Mouse (Mus musculus): ENCODE measurements around the gene Gas2l3.

The Gas2l3 gene

DNA sequence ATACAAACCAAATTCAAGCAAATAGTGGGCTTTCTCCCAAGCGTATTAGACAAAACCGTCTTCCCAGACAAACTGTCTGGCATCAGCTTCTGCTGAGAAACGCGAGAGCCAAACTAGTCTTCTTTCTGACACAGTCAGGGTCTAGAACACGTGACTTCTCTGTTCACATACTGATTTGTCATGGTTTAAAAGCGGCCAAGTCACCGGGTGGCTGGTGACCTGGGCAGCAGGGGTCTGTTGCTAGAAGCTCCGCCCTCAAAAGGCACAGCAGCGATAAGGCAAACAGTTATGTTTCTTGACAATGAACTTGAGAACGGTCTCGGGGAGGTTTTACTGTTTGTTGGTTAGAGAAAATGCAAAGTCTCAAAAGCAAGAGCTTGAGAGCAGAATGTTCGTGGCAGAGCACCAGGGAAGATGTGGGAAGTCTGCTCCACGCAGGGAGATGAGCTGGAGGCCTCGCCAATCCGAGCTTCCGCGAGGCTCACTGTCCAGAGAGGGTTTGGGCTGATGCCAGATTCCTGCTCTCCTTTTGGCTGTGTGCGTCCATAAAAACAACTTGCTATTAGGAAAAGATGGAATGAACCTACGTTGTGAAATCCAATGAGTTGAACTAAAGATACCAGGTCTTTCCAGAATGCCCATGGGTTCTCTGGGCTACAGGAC lies 43.0 kb downstream of the Gas2l3 start:
- DNase-seq (ENCODE audit: low read depth, low spot score): no peak

DNA sequence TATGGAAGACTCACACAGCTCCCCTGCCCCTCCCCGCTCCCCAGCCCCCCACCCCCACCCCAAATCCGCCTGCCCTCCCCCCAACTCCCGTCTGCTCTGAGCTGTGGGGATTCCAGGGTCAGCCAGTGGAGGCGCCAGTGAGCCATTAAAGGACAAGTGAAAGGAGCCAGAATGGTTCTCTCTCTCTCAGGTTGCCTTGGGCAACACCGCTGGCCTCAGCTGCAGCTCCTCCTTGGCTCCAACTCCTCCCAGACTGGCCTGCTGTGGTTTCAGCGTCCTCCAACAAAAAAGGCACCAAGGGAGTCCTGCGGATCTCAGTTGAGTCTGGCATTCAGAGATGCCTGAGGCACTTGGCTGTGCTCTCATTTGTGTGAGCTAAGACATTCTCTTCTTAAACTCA lies 47.9 kb downstream of the Gas2l3 start:
- no peak for DNase-seq (ENCODE audit: low read depth, low spot score)

DNA sequence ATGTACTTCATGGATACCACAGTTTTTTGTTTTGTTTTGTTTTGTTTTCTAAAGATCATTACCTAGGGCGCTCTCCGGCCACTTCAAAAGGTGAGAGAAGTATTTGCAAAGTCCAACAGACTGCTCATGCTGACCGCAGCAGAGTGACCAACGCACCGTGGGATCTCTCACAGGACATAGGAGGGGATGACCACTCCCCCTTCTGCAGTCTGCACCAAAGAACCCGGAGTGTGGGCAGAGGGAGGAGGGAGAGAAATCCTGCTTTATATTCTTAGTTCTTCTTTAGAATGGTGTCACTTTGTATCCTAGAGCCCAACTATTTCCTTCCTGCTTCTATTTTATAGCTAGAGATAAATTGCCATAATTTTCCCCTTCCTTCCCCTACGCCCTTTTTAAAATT lies 48.4 kb downstream of the Gas2l3 start:
- no peak for DNase-seq (ENCODE audit: low read depth, low spot score)

DNA sequence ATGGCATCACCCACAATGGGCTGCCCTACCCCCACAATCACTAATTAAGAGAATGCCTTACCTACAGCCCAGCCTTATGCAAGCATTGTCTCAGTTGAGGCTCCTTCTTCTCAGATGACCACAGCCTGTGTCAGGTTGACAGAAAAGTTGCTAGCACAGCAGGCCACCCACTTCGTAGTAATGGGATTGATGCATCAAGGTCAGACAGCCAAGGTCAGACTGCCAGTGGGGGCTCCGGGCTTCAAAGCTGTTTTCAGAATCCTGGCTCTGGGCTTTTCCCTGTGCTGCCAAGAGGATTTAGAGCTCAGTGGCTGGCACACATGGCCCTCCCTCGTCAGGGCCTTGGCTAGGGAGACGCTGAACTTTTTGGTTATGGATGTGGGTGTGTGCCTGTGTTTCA lies 51.1 kb downstream of the Gas2l3 start:
- DNase-seq (ENCODE audit: low read depth, low spot score): no peak

DNA sequence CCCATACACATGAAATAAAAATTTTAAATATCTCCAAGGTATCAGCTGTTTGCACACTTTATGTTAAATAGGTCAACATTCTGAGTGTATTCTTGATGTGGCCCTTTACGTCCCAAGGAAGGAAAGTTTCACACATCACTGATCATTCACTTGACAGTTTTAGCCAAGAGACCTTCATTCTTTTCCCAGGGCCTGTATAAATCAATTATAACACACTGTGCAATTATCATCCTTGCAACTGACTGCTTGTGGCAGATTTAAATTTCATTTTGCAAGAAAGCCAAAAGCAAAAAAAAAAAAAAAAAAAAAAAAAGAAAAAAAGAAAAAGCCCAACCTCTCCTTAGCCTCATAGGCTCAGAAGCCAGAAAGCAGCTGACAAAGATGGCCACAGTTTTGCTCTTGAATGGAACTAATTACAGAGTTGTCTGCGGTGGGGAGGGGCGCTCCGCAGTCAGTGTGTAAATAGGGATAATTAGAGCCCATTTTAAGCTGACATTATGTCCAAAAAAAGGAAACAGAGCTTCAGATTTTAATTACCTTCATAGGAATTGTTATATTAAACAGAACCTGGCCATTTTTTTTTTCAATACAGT lies 52.1 kb downstream of the Gas2l3 start:
- DNase-seq (ENCODE audit: low read depth, low spot score): no peak

DNA sequence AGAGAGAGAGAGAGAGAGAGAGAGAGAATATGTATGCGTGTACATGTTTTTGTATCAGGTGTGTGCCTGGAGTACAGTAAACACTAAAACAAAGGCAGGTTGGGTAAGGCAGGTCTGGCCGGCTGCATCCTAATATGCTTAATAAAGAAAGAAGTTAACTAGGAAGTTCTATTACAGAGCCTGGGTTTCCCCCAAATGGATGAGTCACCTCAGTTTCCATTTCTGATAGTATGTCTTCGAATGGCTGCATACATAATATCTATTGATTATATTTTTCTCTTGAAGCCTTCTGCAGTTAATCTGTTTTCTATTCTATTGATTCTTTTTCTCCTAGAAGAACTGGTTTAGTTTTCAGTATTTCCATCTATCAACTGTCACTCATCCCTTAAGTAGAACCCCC lies 57.3 kb downstream of the Gas2l3 start:
- DNase-seq (ENCODE audit: low read depth, low spot score): no peak

DNA sequence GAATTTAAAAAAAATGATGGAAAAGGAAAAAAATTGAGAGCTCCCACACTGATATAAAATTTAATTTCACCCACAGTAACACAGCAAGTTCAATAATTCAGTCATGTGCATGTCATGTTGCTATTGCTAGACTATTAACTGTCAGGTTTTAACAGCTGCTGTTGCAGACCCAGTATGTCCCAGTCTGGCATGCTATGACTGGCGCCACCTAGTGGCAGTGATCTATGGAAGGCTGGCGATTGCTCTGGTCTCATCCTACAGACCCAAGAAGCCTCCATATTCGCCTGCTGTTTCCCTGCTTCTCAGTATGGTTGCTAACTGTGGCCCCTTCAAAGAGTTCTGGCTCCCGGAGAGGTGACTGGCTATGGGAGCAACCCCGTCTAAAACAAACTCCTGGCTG lies 60.3 kb downstream of the Gas2l3 start:
- DNase-seq (ENCODE audit: low read depth, low spot score): peak; percentile 55

DNA sequence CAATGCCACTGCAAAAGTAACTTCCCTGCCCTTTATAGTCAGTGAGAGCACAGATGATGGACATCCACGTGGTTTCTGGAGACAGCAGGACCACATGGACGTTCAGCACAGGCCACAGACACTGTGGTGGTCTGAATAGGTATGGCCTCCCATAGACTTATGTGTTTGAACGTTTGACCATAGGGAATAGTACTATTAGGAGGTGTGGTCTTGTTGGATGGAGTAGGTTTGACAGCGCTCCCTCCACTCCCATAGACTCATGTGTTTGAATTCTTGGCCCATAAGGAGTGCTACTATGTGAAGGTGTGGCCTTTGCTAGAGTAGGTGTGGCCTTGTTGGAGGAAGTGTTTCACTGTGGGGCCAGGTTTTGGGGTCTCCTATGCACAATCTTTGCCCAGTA lies 66.0 kb downstream of the Gas2l3 start:
- no peak for DNase-seq (ENCODE audit: low read depth, low spot score)

DNA sequence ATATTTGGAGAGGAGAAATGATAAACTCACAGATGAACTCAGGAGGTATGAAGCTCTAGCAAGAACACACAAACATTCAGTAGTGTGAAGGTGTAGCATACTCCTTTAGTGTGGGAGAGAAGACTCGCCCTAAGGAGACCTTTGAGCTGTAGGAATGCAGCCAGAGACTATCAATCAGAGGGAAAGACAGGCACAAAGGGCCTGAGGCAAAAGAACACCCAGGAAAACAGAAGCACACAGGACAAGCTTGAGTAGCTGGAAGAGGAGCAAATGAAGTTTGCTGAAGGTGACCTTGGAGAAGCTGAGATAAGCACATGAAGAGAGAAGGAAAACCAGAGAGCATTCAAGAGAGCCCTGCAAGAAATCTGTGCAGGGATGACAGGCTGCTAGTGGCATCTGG lies 73.7 kb downstream of the Gas2l3 start:
- DNase-seq (ENCODE audit: low read depth, low spot score): no peak

DNA sequence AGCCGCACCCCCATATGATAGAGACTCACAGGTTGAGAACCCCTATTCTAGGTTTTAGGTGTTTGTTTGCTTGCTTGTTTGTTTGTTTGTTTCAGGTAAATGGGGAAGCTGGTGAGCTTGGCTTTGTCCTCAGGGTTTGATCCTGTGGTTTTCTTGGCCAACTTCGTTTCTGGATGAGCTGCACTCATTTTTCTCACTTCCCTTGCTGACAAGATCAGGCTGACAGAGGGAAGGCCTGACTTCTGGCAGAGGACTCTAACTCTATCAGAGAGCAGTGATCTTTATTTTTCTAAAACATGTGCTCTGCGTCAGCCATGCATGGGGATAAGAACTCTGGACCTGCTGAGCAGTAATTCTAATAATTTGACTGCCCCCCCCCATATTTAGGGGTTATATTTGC lies 84.8 kb downstream of the Gas2l3 start:
- no peak for DNase-seq (ENCODE audit: low read depth, low spot score)
